In the genomic region with DNA sequence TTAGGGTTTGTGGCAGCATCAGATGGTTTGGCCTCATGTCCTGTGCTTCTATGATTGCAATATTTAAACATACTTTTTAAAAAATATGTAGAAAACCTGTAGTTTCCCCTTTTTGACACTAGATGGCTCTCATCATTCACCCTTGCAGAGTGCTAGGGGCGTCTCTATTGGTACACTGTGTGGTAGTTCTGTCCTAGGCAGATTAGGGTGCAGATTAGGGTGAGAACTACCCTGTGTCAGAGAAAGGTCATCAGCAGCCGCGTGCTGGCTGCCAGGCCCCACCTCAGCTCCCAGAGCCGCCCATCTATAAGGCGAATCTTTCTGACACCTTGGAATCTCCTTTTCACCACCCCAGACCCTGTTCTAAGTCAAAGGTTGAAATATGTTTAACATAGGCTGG, we compare ENCODE assay signal across 11 mouse cellular contexts. TPM values are rescaled to one million over a fixed set of nuclear protein-coding genes. Genes with fewer than 3 reads are reported as not detected.
DNase-seq lines count a peak whose midpoint lies in the region; ATAC-seq and TF ChIP-seq lines count a peak whose summit lies in the region.
"Had no signal": no experiment of that assay in that cellular context is flagged by ENCODE, and none has a peak within 500 bp of the region (broad histone marks: within the 10 kb centered on the region; RNA-seq: fewer than 3 reads in every experiment).

No protein-coding gene starts in this region.

- peaks cover 47% of the 10 kb centered on the region for H3K36me3 ChIP-seq in lung, embryonic 14.5 days (ENCODE audit: insufficient read depth)
- peaks cover 37% of the 10 kb centered on the region for H3K36me3 ChIP-seq in intestine, embryonic 14.5 days (ENCODE audit: control insufficient read depth, insufficient read depth, low read length)
- peaks cover 56% of the 10 kb centered on the region for H3K36me3 ChIP-seq in limb, embryonic 10.5 days

- peak; percentile 61 for TF ChIP-seq CTCF in lung, embryonic 14.5 days (IDR thresholded peaks at IDR 0.05; ENCODE audit: low read depth)

- H3K27ac ChIP-seq in lung, embryonic 14.5 days (ENCODE audit: low read depth), result no peak overlapping the region
- no peak overlapping the region for H3K27ac ChIP-seq in intestine, embryonic 14.5 days (ENCODE audit: low read depth)
- H3K27ac ChIP-seq in limb, embryonic 10.5 days, result no peak overlapping the region

- H3K9ac ChIP-seq in lung, embryonic 14.5 days, result no peak overlapping the region
- no peak overlapping the region for H3K9ac ChIP-seq in intestine, embryonic 14.5 days (ENCODE audit: low read length)

- peak; percentile 79 for ATAC-seq in lung, embryonic 14.5 days (ENCODE audit: insufficient read depth)
- ATAC-seq in intestine, embryonic 14.5 days (replicated peaks; ENCODE audit: low FRiP score, low TSS enrichment, low read depth), result no peak

- DNase-seq in lung, embryonic 14.5 days, result peak; percentile 79
- DNase-seq in lung, postnatal 14 days, result no peak
- peak; percentile 64 for DNase-seq in NIH3T3 (ENCODE audit: low read depth)
- DNase-seq in intestine, embryonic 14.5 days (ENCODE audit: low spot score), result peak; percentile 62
- peak; percentile 39 to 40 for DNase-seq in natural killer cell, adult 2 months (ENCODE audit: low spot score in 2 of 2)
- no peak for DNase-seq in limb, embryonic 10.5 days (ENCODE audit: low spot score)
- no peak for DNase-seq in kidney, postnatal 14 days
- DNase-seq in left cerebral cortex, postnatal 25 days (ENCODE audit: low spot score in 2 of 2), result no peak
- DNase-seq: gastrocnemius, postnatal 10 days had no signal

- H3K27me3 ChIP-seq in lung, embryonic 14.5 days (ENCODE audit: insufficient read depth, low read length), result no peaks in the 10 kb centered on the region
- no peaks in the 10 kb centered on the region for H3K27me3 ChIP-seq in intestine, embryonic 14.5 days (replicated peaks; ENCODE audit: control insufficient read depth, insufficient read depth, low read length)
- no peaks in the 10 kb centered on the region for H3K27me3 ChIP-seq in limb, embryonic 10.5 days (ENCODE audit: low read depth, poor library complexity, severe bottlenecking)

- no peaks in the 10 kb centered on the region for H3K9me3 ChIP-seq in lung, embryonic 14.5 days (ENCODE audit: low read depth, low read length)
- no peaks in the 10 kb centered on the region for H3K9me3 ChIP-seq in intestine, embryonic 14.5 days (ENCODE audit: control insufficient read depth, low read length)
- H3K9me3 ChIP-seq in limb, embryonic 10.5 days (replicated peaks), result no peaks in the 10 kb centered on the region

- intact Hi-C loops in left cerebral cortex, postnatal 25 days (cut with DNase I), result no loop called here

- H3K4me2 ChIP-seq in lung, embryonic 14.5 days, result no peak overlapping the region
- no peak overlapping the region for H3K4me2 ChIP-seq in intestine, embryonic 14.5 days (ENCODE audit: low read length)

- H3K4me3 ChIP-seq in lung, embryonic 14.5 days (ENCODE audit: low read depth, low read length), result no peak overlapping the region
- H3K4me3 ChIP-seq in intestine, embryonic 14.5 days (ENCODE audit: low read depth, low read length), result no peak overlapping the region
- H3K4me3 ChIP-seq in limb, embryonic 10.5 days, result no peak overlapping the region
- H3K4me3 ChIP-seq: myocyte had no signal

- H3K4me1 ChIP-seq in lung, embryonic 14.5 days (ENCODE audit: insufficient read depth), result no peaks in the 10 kb centered on the region
- no peaks in the 10 kb centered on the region for H3K4me1 ChIP-seq in intestine, embryonic 14.5 days (replicated peaks; ENCODE audit: control insufficient read depth, insufficient read depth, low read length)
- no peaks in the 10 kb centered on the region for H3K4me1 ChIP-seq in limb, embryonic 10.5 days

- WGBS in lung, embryonic 14.5 days, result 55% methylated on average over 5 of the region's 5 CpGs
- WGBS in intestine, embryonic 14.5 days, result 73% methylated on average over 5 of the region's 5 CpGs
- 73% methylated on average over 5 of the region's 5 CpGs for WGBS in limb, embryonic 10.5 days

RNA-seq across cellular contexts. Expression of gene Trim25, which starts 9.6 kb away (rescaled TPM):
- 13.4 and 13.8 TPM in 2 replicates for polyA plus RNA-seq in lung, embryonic 14.5 days (2014; fragmentation: Nextera tagmentation; extraction: Ambion mirVana)
- 21.0 and 23.2 TPM in 2 replicates for polyA plus RNA-seq in intestine, embryonic 14.5 days (2014; fragmentation: Nextera tagmentation; extraction: Ambion mirVana)
- 3.0 and 3.4 TPM in 2 replicates for polyA plus RNA-seq in limb, embryonic 10.5 days (2016; fragmentation: Nextera tagmentation; extraction: Ambion mirVana)
- 1 to 10 TPM; 3.3 to 3.8 TPM for total RNA-seq in left cerebral cortex, postnatal 25 days (2021)

RNA-seq across cellular contexts. Expression of gene Coil, which starts 19.5 kb away (rescaled TPM):
- 10.8 and 12.2 TPM in 2 replicates for polyA plus RNA-seq in lung, embryonic 14.5 days (2014; fragmentation: Nextera tagmentation; extraction: Ambion mirVana)
- polyA plus RNA-seq in intestine, embryonic 14.5 days (2014; fragmentation: Nextera tagmentation; extraction: Ambion mirVana), result 10.4 and 11.0 TPM in 2 replicates
- 25.9 and 28.7 TPM in 2 replicates for polyA plus RNA-seq in limb, embryonic 10.5 days (2016; fragmentation: Nextera tagmentation; extraction: Ambion mirVana)
- 10 to 100 TPM; 21.9 to 22.7 TPM for total RNA-seq in left cerebral cortex, postnatal 25 days (2021)

RNA-seq across cellular contexts. Expression of gene Elobl, which starts 22.8 kb away (rescaled TPM):
- not detected in 2 replicates for polyA plus RNA-seq in lung, embryonic 14.5 days (2014; fragmentation: Nextera tagmentation; extraction: Ambion mirVana)
- not detected in 2 replicates for polyA plus RNA-seq in intestine, embryonic 14.5 days (2014; fragmentation: Nextera tagmentation; extraction: Ambion mirVana)
- not detected in 2 replicates for polyA plus RNA-seq in limb, embryonic 10.5 days (2016; fragmentation: Nextera tagmentation; extraction: Ambion mirVana)
- not detected for total RNA-seq in left cerebral cortex, postnatal 25 days (2021)
- total RNA-seq: gastrocnemius, postnatal 10 days; layer of hippocampus, postnatal 10 days had no signal

RNA-seq across cellular contexts. Expression of gene Scpep1, which starts 34.3 kb away (rescaled TPM):
- 83.4 and 83.6 TPM in 2 replicates for polyA plus RNA-seq in lung, embryonic 14.5 days (2014; fragmentation: Nextera tagmentation; extraction: Ambion mirVana)
- polyA plus RNA-seq in intestine, embryonic 14.5 days (2014; fragmentation: Nextera tagmentation; extraction: Ambion mirVana), result 94.7 and 97.4 TPM in 2 replicates
- polyA plus RNA-seq in limb, embryonic 10.5 days (2016; fragmentation: Nextera tagmentation; extraction: Ambion mirVana), result 63.3 and 65.9 TPM in 2 replicates
- total RNA-seq in left cerebral cortex, postnatal 25 days (2021), result 10 to 100 TPM; 19.0 to 20.7 TPM

Comparison
In these comparisons a context has a peak if more than half of its experiments do, and no peak if none do; other contexts are left out.
1. DNase-seq: peak in lung, embryonic 14.5 days (single experiment), NIH3T3 (single experiment), intestine, embryonic 14.5 days (single experiment) and natural killer cell, adult 2 months (2 of 2); none in lung, postnatal 14 days (single experiment), limb, embryonic 10.5 days (single experiment), kidney, postnatal 14 days (single experiment) and left cerebral cortex, postnatal 25 days (0 of 2).